Mouse (Mus musculus) erythroblast, adult 5-6 weeks (primary cell): ENCODE measurements around the gene Xpot. TPM values are rescaled to one million over a fixed set of nuclear protein-coding genes. Genes with fewer than 3 reads are reported as not detected.

Source experiments
- ATAC-seq: replicated peaks from 2 replicates; pipeline ENCODE4 v1.8.0; 2016; ENCODE audit warnings: moderate number of reproducible peaks, mild to moderate bottlenecking, moderate TSS enrichment, inconsistent platforms; ENCODE audit not compliant: poor library complexity, low FRiP score, severe bottlenecking
- total RNA-seq, 2 experiments: library from RNA; stranded (forward) in 1 of 2; stranded (reverse) in 1 of 2; fragments of 150-400 nt in 1 of 2; fragments of 200-764, 138-1000 nt in 1 of 2; gene quantifications; 2 replicates each; pipeline versions ENCODE4 v1.2.3 to v1.2.4; 2015 to 2017; ENCODE audit warnings: low replicate concordance in 2 of 2

The Xpot gene
- total RNA-seq, 2 experiments from 2014 or later: 16.1 to 26.0 TPM

GRCm38 (mm10) chr10:121583016-121583415 is 43.1 kb downstream of the Xpot start:
- no peak for ATAC-seq

- no peak for ATAC-seq
Measured at GRCm38 (mm10) chr10:121582287-121582686, 43.8 kb downstream of the Xpot start.

- no peak for ATAC-seq
Measured at GRCm38 (mm10) chr10:121581405-121581804, 44.7 kb downstream of the Xpot start.

GRCm38 (mm10) chr10:121580381-121580780 is 45.8 kb downstream of the Xpot start:
- no peak for ATAC-seq

GRCm38 (mm10) chr10:121576372-121576771 is 49.8 kb downstream of the Xpot start:
- no peak for ATAC-seq

GRCm38 (mm10) chr10:121571511-121572147 is 54.5 kb downstream of the Xpot start:
- no peak for ATAC-seq

- ATAC-seq: no peak
Measured at GRCm38 (mm10) chr10:121571031-121571430, 55.1 kb downstream of the Xpot start.

GRCm38 (mm10) chr10:121569796-121570195 is 56.3 kb downstream of the Xpot start:
- ATAC-seq: 0 out of 2 replicates have a peak, but pooled peaks have one; percentile 1

- ATAC-seq: peak; percentile 98
Measured at GRCm38 (mm10) chr10:121569001-121569589, 57.0 kb downstream of the Xpot start.

GRCm38 (mm10) chr10:121568534-121568933 is 57.6 kb downstream of the Xpot start:
- ATAC-seq: no peak

- ATAC-seq: no peak
Measured at GRCm38 (mm10) chr10:121568026-121568425, 58.1 kb downstream of the Xpot start.

- no peak for ATAC-seq
Measured at GRCm38 (mm10) chr10:121564447-121564846, 61.7 kb downstream of the Xpot start.

GRCm38 (mm10) chr10:121558231-121558630 is 67.9 kb downstream of the Xpot start:
- ATAC-seq: no peak

GRCm38 (mm10) chr10:121556263-121556662 is 69.9 kb downstream of the Xpot start:
- peak; percentile 90 for ATAC-seq

- ATAC-seq: no peak
Measured at GRCm38 (mm10) chr10:121550334-121550733, 75.8 kb downstream of the Xpot start.

- ATAC-seq: no peak
Measured at GRCm38 (mm10) chr10:121549670-121550069, 76.5 kb downstream of the Xpot start.

- ATAC-seq: no peak
Measured at GRCm38 (mm10) chr10:121547162-121547561, 79.0 kb downstream of the Xpot start.

- no peak for ATAC-seq
Measured at GRCm38 (mm10) chr10:121543577-121543976, 82.6 kb downstream of the Xpot start.

- peak; percentile 56; the same call in 1 of the 2 replicates for ATAC-seq
Measured at GRCm38 (mm10) chr10:121542156-121542555, 84.0 kb downstream of the Xpot start.
